Mouse (Mus musculus) ovary, adult 2 months (tissue): Measurements from ENCODE around the gene Mtx2. TPM values are rescaled to one million over a fixed set of nuclear protein-coding genes. Genes with fewer than 3 reads are reported as not detected.

Experiments used
- polyA plus RNA-seq: library from polyadenylated mRNA; depleted of rRNA; stranded (reverse); fragments of >200 nt; gene quantifications from 2 replicates; pipeline ENCODE4 v1.2.3, GENCODE M21; 2012; rRNA removed

Gene Mtx2
- 58.5 and 107 TPM in 2 replicates for polyA plus RNA-seq

GRCm38 (mm10) chr2:74825730-74826430 is at the start of gene Mtx2:
Gene Mtx2 (plus strand): TSS chr2:74825803.

Other genes with a start within 250 kb of the Mtx2 start
- 3.1 and 4.2 TPM in 2 replicates for gene Lnpk, start 246.4 kb upstream of the Mtx2 start, polyA plus RNA-seq
- gene Evx2, start 166.2 kb upstream of the Mtx2 start, polyA plus RNA-seq, result 0.09 TPM in 1 of 2 replicates, not detected in the other
- gene Hoxd13, start 157.5 kb upstream of the Mtx2 start, polyA plus RNA-seq, result not detected in 2 replicates
- not detected in 2 replicates for gene Hoxd12, start 150.8 kb upstream of the Mtx2 start, polyA plus RNA-seq
- 5.3 and 8.9 TPM in 2 replicates for gene Hoxd11, start 146.2 kb upstream of the Mtx2 start, polyA plus RNA-seq
- gene Hoxd10, start 133.9 kb upstream of the Mtx2 start, polyA plus RNA-seq, result 2.6 and 4.0 TPM in 2 replicates
- gene Hoxd9, start 128.1 kb upstream of the Mtx2 start, polyA plus RNA-seq, result 36.3 and 61.8 TPM in 2 replicates
- gene Hoxd8, start 121.2 kb upstream of the Mtx2 start, polyA plus RNA-seq, result 53.7 and 57.4 TPM in 2 replicates
- 33.7 and 35.8 TPM in 2 replicates for gene Hoxd3, start 113.9 kb upstream of the Mtx2 start, polyA plus RNA-seq
- 64.9 and 92.3 TPM in 2 replicates for gene Hoxd4, start 113.9 kb upstream of the Mtx2 start, polyA plus RNA-seq
- gene Gm28230, start 99.1 kb upstream of the Mtx2 start, polyA plus RNA-seq, result 5.1 and 7.9 TPM in 2 replicates
- gene Hoxd1, start 62.8 kb upstream of the Mtx2 start, polyA plus RNA-seq, result not detected in 2 replicates